Mouse (Mus musculus) heart, postnatal 0 days (tissue): ENCODE results near the gene B3gnt2. TPM values are rescaled to one million over a fixed set of nuclear protein-coding genes. Genes with fewer than 3 reads are reported as not detected.

ENCODE experiments used
- ATAC-seq: fragments of 200-750 bp; cut with Nextera tagmentation; 2 replicates; pipeline ENCODE4 v1.8.0; 2017; ENCODE audit warnings: low read depth, moderate number of reproducible peaks, moderate library complexity; ENCODE audit not compliant: insufficient read depth
- DNase-seq: peaks from one replicate; pipeline ENCODE4 v3.0.0-alpha.2; 2016; ENCODE audit warnings: low spot score
- H3K27ac ChIP-seq: fragments of 300-500 bp; sonication (generic); 2 replicates; pipeline ENCODE4 v1.5.1; 2014; ENCODE audit warnings: low read depth, mild to moderate bottlenecking
- H3K27me3 ChIP-seq: fragments of 300-500 bp; sonication (generic); 2 replicates; pipeline ENCODE4 v1.6.1; 2014; ENCODE audit warnings: low read length, mixed read lengths; ENCODE audit not compliant: control insufficient read depth, insufficient read depth
- H3K36me3 ChIP-seq: fragments of 300-500 bp; sonication (generic); replicated peaks from 2 replicates; pipeline ENCODE4 v1.6.1; 2014; ENCODE audit warnings: low read length, mixed read lengths; ENCODE audit not compliant: control insufficient read depth, insufficient read depth
- H3K4me1 ChIP-seq: fragments of 300-500 bp; sonication (generic); 2 replicates; pipeline ENCODE4 v1.6.1; 2014; ENCODE audit warnings: antibody characterized with exemption; ENCODE audit not compliant: control insufficient read depth, insufficient read depth
- H3K4me2 ChIP-seq: fragments of 300-500 bp; sonication (generic); 2 replicates; pipeline ENCODE4 v1.6.1; 2014; ENCODE audit warnings: low read depth, mild to moderate bottlenecking, low read length, moderate library complexity
- H3K4me3 ChIP-seq: fragments of 300-500 bp; sonication (generic); 2 replicates; pipeline ENCODE4 v1.5.1; 2014; ENCODE audit warnings: low read depth, low read length
- H3K9ac ChIP-seq: fragments of 300-500 bp; sonication (generic); replicated peaks from 2 replicates; pipeline ENCODE4 v1.6.1; 2014; ENCODE audit warnings: low read depth, low read length, mixed read lengths
- H3K9me3 ChIP-seq: fragments of 300-500 bp; sonication (generic); replicated peaks from 2 replicates; pipeline ENCODE4 v1.6.1; 2016; ENCODE audit warnings: low read length; ENCODE audit not compliant: control insufficient read depth
- CTCF ChIP-seq: IDR thresholded peaks from 2 replicates; pipeline ENCODE4 v1.5.1; 2016; ENCODE audit warnings: antibody characterized with exemption, control low read depth, low read depth
- EP300 ChIP-seq: IDR thresholded peaks from 2 replicates; pipeline ENCODE4 v1.6.1; 2016; ENCODE audit warnings: antibody characterized with exemption, low read depth
- WGBS: fragments of 180-500 bp; shearing (Covaris S2); extraction: QIAGEN DNeasy Blood & Tissue Kit; methylation state at CpG from one replicate; pipeline ENCODE4 v1.1.7; 2014; 5-methylcytosine and 5-hydroxymethylcytosine counted together
- polyA plus RNA-seq: library from polyadenylated mRNA; unstranded; fragments of >200 nt; fragmentation: Nextera tagmentation; extraction: Ambion mirVana; gene quantifications from 2 replicates; pipeline ENCODE4 v1.2.1, GENCODE M21; 2015
- total RNA-seq: library from RNA; depleted of rRNA; stranded (reverse); fragments of >200 nt; gene quantifications from 2 replicates; pipeline ENCODE4 v1.2.3, GENCODE M21; 2014; ENCODE audit warnings: low replicate concordance; rRNA removed

The B3gnt2 gene
- total and polyA plus RNA-seq, 2 experiments from 2014 or later, result 5.9 to 22.6 TPM

DNA sequence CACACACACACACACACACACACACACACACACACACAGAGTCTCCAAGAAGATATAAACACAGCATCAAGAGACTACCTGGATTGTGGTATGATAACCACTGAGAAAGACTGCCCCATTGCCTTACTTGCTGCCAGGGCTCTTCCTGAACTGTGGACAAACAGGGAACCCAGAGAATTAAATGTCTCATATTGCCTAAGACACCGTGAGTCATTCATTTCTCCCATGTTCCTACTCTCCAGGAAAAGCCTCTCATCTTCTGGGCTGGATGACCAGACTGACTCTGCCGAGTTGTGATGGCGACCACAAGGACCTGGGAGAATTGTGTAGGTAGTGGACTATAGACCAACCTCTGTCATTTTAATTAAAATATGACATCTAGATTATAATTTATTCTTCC lies 149.4 kb downstream of the B3gnt2 start:
- Histone ChIP-seq H3K4me2 (no peak overlapping the region), H3K27me3 (no peaks in the 10 kb centered on the region), H3K4me1 (no peaks in the 10 kb centered on the region), H3K36me3 (no peaks in the 10 kb centered on the region), H3K9me3 (no peaks in the 10 kb centered on the region), H3K4me3 (no peak overlapping the region), H3K9ac (no peak overlapping the region), H3K27ac (no peak overlapping the region)
- DNase-seq (no peak), ATAC-seq (no peak)
- TF ChIP-seq EP300 (no peak), CTCF (no peak)
- whole genome bisulfite sequencing, result 82% methylated on average over 3 of the region's 3 CpGs

DNA sequence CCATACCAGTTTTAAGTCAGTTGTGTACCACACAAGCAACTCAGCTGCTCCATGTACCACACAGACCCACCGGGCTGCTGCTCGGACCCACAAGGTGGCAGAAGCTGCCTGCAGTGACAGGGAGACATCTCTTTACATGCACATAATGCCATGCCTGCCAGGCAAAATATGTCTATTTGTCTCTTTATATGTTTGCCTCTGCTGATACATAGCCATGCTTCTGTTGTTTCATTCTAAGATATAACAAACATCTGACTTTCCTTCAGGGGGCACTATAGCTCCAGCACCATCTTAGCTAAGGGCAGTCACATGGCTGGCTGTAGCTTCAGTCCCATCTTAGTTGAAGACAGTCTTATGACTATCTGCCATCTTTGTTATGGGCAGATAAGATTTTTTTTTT lies 150.2 kb downstream of the B3gnt2 start:
- WGBS, result 88% methylated on average over 2 of the region's 2 CpGs
- TF ChIP-seq EP300 (no peak), CTCF (peak; percentile 29)
- no peaks in the 10 kb centered on the region for H3K4me1 ChIP-seq
- no peaks in the 10 kb centered on the region for H3K9me3 ChIP-seq
- ATAC-seq (peak; percentile 49; the same call in 1 of the 2 replicates), DNase-seq (peak; percentile 23)
- H3K4me2 ChIP-seq, result no peak overlapping the region
- H3K27ac ChIP-seq, result no peak overlapping the region
- H3K27me3 ChIP-seq, result no peaks in the 10 kb centered on the region
- H3K9ac ChIP-seq, result no peak overlapping the region
- H3K36me3 ChIP-seq, result no peaks in the 10 kb centered on the region
- H3K4me3 ChIP-seq, result no peak overlapping the region

Other genes with a start within 250 kb of the B3gnt2 start
- gene Zrsr1, start 111.0 kb upstream of the B3gnt2 start, total RNA-seq, result 1.4 and 2.0 TPM in 2 replicates
- 2.0 and 2.2 TPM in 2 replicates for gene Zrsr1, start 111.0 kb upstream of the B3gnt2 start, polyA plus RNA-seq
- not detected in 2 replicates for gene Gm28048, start 121.1 kb upstream of the B3gnt2 start, total RNA-seq
- 6.8 and 8.0 TPM in 2 replicates for gene Gm28048, start 121.1 kb upstream of the B3gnt2 start, polyA plus RNA-seq
- gene Commd1, start 121.4 kb upstream of the B3gnt2 start, total RNA-seq, result 28.8 and 43.5 TPM in 2 replicates
- gene Commd1, start 121.4 kb upstream of the B3gnt2 start, polyA plus RNA-seq, result 376 TPM in 2 replicates
- 135 and 153 TPM in 2 replicates for gene Cct4, start 129.6 kb upstream of the B3gnt2 start, total RNA-seq
- gene Cct4, start 129.6 kb upstream of the B3gnt2 start, polyA plus RNA-seq, result 154 and 160 TPM in 2 replicates
- gene Fam161a, start 146.6 kb upstream of the B3gnt2 start, total RNA-seq, result 0.34 and 11.4 TPM in 2 replicates
- gene Fam161a, start 146.6 kb upstream of the B3gnt2 start, polyA plus RNA-seq, result 1.3 and 1.9 TPM in 2 replicates